Mouse (Mus musculus) liver, postnatal 0 days (tissue): ENCODE results near the gene Vasp.

Experiments
- CTCF ChIP-seq: sonication (generic); IDR thresholded peaks from 2 replicates; pipeline ENCODE4 v1.5.1; 2016; ENCODE audit warnings: antibody characterized with exemption, low read depth
- EP300 ChIP-seq: IDR thresholded peaks from 2 replicates; pipeline ENCODE4 v1.6.1; 2016; ENCODE audit warnings: antibody characterized with exemption, low read depth, mild to moderate bottlenecking

- TF ChIP-seq CTCF, result no peak
- no peak for TF ChIP-seq EP300
Observed at GRCm38 (mm10) chr7:19230899-19231298, 40.7 kb downstream of the Vasp start.
